Mouse (Mus musculus): ENCODE results near the gene Fbxo36.
A peak's percentile ranks its signal among the peaks of the same experiment; 100 is the strongest.

Fbxo36 gene

DNA sequence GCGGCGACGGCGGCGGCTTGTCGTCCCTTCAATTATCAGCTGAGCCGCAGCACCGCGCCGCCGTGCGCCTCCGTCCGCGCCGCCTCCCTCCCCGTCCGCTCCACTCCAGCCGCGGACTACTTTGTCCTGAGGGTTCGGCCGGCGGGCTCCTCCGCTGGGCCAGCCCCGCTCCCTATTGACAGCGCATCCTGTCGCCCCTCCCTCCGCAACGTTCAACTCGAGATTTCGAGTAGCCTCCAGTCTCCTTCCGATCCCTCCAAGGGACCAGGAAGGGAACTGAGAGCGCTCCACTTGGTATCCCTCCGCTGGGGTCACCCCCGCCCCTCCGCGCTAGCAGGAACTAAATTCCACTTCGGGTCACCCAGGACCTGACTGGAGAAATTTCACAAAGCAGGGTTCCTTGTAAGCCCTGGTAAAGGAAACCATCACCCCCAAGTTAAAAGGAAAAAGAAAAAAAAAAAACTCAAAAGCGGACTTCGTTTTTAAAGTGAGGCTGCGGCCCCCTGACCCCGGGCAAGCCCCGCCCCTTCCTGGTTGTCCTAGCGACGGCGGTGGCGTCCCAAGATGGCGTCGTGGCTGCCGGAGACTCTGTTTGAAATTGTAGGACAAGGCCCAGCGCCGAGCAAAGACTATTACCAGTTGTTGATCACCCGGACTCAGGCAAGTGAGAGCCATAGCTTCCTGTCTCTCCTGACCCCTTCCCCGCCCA, at the start of gene Fbxo36:
Gene Fbxo36, plus strand, starts transcription at position 533 of the 709 bp plus-strand sequence.
- peak; percentile 98 for DNase-seq

- DNase-seq: no peak
Observed at GRCm38 (mm10) chr1:84791393-84791792, 48.2 kb upstream of the Fbxo36 start.

DNA sequence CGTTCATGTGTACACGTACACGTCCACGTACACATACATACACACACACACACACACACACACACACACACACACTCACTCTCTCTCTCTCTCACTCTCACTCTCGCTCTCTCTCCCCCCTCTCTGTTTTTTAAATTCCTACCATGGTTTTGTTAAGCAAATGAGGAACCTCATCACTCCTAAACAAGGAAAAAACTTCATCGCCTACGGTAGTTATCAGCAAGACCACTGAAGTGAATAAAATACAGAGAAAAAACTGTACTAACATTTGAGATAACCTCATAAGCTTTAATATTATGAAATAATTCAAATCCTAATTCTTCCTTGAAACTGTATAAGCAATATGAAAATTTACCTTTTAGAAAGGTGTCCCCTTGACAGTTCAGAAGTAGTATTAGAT, 44.3 kb upstream of the Fbxo36 start:
- no peak for DNase-seq

GRCm38 (mm10) chr1:84799166-84799565, 40.5 kb upstream of the Fbxo36 start:
- no peak for DNase-seq

DNA sequence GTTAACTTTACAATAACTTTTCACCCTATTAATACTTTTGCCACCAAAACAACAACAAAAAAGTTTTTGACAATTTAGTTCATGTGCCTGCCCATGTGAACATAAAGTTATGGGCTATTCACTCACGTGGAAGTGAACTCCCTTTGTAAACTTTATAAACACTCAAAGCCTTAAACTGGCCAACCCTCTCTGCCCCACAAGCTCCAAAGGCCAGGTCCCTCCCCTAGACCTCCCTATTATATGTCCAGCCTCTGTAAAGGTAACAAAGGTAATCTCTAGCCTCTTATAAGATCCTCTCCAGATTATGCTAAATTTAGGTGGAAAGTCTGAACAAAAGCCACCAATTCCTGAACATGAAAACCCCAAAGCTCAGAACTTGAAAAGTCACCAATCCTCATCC, 35.9 kb upstream of the Fbxo36 start:
- no peak for DNase-seq

DNA sequence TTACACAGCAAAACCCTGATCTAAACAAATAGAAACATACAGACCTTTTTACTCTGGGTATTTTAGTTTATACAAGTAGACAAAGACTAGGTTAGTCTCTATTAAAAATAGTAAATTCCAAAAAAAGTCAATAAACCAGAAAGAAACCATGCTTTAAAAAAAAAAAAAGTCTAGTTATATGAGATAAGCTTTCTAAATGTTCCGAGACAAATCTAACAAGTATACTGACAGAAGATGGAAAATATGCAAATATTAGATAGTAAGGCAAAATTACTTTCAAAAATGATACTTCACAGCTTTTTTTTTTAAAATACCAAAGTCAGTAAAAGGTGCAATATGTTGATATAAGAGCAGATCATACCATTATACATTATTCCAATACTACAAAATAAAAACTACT, 22.0 kb upstream of the Fbxo36 start:
- DNase-seq: no peak

- no peak for DNase-seq
Observed at GRCm38 (mm10) chr1:84825091-84825490, 14.6 kb upstream of the Fbxo36 start.

DNA sequence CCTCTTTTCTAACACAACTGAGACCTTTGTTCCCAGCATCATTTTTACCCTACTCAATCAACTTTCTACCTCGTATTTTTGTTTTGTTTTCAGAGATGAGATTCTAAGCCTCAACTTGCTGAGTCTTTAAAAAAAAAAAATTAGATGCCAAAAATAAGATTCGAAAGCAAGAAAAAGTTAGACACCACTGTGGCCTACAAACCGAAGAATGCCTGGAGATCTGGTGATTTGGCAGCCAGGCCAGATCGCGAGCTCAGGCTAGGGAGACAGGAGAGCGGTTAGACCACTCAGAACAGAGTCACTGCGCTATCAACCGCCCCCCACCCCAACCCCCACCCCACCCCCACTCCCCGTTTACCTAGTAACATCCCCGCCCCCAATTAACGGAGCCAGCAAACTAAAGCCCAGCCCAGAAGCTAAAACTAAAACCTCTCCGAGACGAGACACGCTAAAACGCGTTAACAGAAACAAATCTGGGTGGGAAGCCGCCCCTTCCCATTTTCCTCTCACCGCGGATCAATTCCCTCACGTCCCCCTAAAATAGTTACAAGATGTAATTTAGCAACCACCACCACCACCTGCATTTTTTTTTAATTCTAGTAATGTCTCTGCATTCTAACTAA, 2.0 kb upstream of the Fbxo36 start:
- DNase-seq: no peak

GRCm38 (mm10) chr1:84838156-84838555, 1.5 kb upstream of the Fbxo36 start:
- DNase-seq: peak; percentile 49

GRCm38 (mm10) chr1:84838621-84839151, 955 bp upstream of the Fbxo36 start:
- peak; percentile 84 for DNase-seq

- DNase-seq: peak; percentile 66
Observed at GRCm38 (mm10) chr1:84840018-84840664, 500 bp downstream of the Fbxo36 start, which contains the start of gene Trip12. Gene Trip12, minus strand, starts transcription at chr1:84840516.

DNA sequence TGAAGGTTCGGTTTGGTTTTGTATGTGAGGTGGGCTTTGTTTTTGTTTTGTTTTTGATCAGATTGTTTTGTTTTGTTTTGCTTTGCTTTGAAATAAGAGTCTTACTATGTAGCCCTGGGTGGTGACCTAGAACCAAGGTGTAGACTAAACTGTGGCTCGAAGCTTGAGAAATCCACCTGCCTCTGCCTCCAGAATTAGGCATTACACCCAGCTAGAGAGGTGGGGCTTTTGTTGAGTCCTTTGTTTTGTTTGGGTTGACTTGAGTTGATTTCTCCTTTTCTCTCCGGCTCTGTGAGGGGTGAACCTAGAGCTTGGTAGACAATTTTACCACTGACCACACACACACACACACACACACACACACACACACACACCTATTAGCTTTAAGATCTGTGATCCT, 1.4 kb downstream of the Fbxo36 start:
- no peak for DNase-seq

GRCm38 (mm10) chr1:84843366-84843765, 3.7 kb downstream of the Fbxo36 start:
- DNase-seq: no peak

- DNase-seq: no peak
Observed at GRCm38 (mm10) chr1:84847698-84848097, 8.1 kb downstream of the Fbxo36 start.

DNA sequence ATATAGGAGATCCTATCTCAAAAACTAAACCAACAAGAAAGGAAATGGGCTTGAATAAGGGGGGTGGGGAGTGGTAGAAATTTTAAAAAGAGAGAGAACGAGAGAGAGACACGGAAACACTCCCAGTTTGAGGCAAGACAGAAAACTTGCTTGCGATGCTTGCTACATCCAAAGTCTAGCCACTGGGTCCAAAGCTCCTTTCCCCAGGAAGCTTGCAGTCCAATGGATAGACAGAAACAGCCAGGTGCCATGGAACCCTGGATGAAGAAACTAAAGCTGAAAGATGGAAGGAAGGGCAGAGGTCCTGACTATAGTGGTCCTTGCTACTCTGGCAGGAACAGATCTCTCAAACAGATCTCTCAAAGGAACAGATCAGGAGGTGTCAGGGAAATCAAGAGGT, 8.7 kb downstream of the Fbxo36 start:
- DNase-seq: no peak

DNA sequence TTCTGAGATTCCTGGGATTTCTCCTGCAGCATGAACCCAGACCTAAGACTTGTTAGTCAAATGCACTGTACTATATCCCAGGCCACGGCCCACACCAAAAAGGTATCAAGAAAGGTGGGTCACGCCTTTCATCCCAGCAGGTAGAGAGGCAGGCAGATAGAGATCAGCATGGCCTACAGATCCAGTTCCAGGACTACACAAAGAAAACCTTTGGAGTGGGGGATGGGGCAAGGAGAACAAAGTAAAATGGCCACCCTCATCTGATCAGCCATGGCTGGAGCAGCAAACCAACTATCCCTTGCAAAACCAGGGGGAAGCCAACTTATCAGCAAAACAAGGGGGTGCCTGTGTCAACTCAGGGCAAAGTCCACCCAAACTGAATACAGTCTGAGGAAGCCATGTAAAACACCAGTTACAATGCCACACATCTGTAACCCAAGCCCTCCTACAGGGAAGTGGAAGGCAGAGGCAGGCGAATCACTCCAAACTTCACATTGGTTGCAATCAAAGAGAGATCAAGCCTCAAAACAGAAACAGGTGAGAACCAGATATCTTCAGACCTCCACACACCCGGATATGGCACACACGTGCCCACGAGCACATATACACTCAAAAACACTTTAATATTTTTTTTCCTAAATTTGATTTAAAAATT, 9.3 kb downstream of the Fbxo36 start:
- DNase-seq: no peak

GRCm38 (mm10) chr1:84849804-84850203, 10.2 kb downstream of the Fbxo36 start:
- DNase-seq: no peak

DNA sequence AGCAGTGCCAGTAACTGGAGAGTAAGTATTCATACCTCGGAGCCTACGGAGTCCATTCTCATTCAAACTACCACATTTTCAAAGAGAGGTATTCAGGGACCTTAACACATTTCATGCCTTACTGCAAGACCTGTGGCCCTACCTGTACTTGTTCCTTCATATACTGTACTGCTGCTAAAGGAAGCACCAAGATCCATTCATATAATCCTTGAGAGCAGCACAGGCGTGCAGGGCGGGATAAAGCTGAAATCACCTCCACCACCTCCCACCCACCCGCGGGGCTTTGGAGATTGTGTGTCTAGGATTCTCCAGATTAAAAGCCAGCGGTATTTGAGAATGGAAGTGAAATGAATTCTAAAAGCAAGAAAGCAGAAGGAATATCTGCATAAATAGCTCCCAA, 10.8 kb downstream of the Fbxo36 start:
- no peak for DNase-seq

GRCm38 (mm10) chr1:84851512-84852235, 12.0 kb downstream of the Fbxo36 start:
- DNase-seq: no peak

DNA sequence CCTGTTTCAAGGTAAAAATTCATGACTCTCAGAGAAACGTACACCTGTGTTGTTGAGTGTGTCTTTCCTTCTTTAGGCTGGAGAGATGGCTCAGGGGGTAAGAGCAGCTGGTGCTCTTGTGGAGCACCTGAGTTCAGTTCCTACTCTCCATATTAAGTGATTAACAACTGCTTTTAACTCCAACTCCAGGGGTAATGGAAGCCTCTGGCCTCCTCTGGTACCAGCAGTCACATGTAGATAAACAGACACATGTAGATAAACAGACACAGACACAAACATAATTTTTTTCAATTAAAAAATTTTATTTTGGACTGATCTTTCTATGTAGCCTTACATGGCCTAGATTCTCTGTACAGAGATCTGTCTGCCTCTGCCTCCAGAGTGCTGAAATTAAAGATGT, 14.1 kb downstream of the Fbxo36 start:
- no peak for DNase-seq

GRCm38 (mm10) chr1:84854966-84855365, 15.3 kb downstream of the Fbxo36 start:
- DNase-seq: no peak

DNA sequence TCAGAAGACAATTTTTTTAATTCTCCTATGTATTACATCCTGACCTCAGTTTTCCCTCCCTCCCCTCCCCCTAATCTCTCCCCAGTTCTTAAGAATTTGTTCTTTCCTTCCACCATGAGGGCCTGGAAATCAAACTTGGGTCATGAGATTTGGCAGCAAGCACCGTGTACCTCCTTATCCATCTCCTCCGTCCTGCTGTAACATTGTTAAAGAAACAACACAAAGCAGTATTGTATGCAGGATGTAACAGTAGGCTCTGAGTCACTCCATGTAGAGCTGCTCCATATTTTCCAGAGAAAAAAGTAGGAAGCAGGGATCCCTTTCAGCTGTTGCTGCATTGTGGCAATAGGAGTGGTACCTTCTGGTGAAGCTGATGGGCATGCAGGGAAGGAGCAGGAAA, 16.1 kb downstream of the Fbxo36 start:
- no peak for DNase-seq

DNA sequence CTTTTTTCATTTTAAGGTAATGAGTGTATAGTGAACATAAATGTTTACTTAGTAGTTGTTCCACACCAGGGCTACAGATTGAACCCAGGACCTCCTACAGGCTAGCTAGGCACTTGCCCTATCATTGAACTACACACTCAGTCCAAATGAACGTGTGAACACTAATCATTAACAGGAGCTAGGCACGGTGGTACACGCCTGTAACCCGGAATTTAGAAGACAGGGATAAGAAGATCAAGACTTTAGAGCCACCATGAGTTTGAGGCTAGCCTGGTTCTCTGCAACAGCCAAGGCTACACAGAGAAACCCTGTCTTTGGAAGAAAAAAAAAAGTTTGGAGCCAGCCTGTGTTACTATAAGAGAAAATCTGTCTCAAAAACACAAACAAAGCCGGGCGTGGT, 20.0 kb downstream of the Fbxo36 start:
- DNase-seq: no peak

Data from retina, postnatal 1 day (tissue).